Comparison of ENCODE assay signal across 23 mouse cellular contexts in the genomic region with DNA sequence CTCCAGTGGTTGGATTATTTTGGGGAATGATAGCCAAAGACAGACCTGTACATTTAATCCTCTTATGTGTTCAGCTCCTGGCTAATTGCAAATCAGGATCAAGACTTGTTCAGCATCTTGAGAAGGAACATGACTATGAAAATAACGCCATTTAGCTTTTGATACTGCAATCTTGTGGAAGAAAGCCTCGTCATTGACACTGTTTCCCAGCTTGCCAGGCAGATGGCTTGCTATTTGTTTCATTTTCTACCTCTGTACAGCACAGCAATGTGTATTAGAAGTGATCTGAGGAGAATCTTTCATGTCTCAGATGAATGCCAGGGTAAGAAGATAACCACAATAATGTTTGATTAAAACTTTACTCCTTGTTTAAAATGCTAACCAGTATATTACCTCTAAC.
A peak's percentile ranks its signal among the peaks of the same experiment; 100 is the strongest.
DNase-seq lines count a peak whose midpoint lies in the region; TF ChIP-seq lines count a peak whose summit lies in the region.
"Had no signal": no experiment of that assay in that cellular context is flagged by ENCODE, and none has a peak within 500 bp of the region (broad histone marks: within the 10 kb centered on the region; RNA-seq: fewer than 3 reads in every experiment).

No protein-coding gene starts in this region.

- no peak overlapping the region for H3K4me3 ChIP-seq in left cerebral cortex, adult 2 months
- H3K4me3 ChIP-seq: embryonic facial prominence, embryonic 12.5 days; embryonic facial prominence, embryonic 15.5 days; heart, adult 2 months; heart, embryonic 10.5 days; heart, embryonic 13.5 days had no signal

- peak overlapping the region; percentile 45; the same call in 1 of the 2 replicates for H3K27ac ChIP-seq in left cerebral cortex, adult 2 months
- H3K27ac ChIP-seq: embryonic facial prominence, embryonic 12.5 days; embryonic facial prominence, embryonic 15.5 days; heart, adult 2 months; heart, embryonic 10.5 days; heart, embryonic 13.5 days; hindbrain, embryonic 14.5 days; hindbrain, postnatal 0 days had no signal

- peak; percentile 21 to 69 for DNase-seq in layer of hippocampus, adult 18-20 months (ENCODE audit: low spot score in 2 of 2)
- no peak for DNase-seq in layer of hippocampus, postnatal 10 days (ENCODE audit: low spot score in 2 of 2)
- DNase-seq in left cerebral cortex, adult 2 months (ENCODE audit: extremely low spot score in 1 of 2, low spot score in 2 of 2), result no peak
- DNase-seq in left cerebral cortex, adult 9 months (ENCODE audit: low spot score in 2 of 2), result no peak
- peak; percentile 12 for DNase-seq in brain, embryonic 14.5 days (ENCODE audit: low read depth)
- no peak for DNase-seq in urinary bladder, adult 18-20 months (ENCODE audit: low spot score in 2 of 2)
- DNase-seq: adrenal gland, adult 2 months; adrenal gland, postnatal 14 days; cerebellum, adult 18-20 months; cerebellum, adult 9-10 months; cerebellum, postnatal 14 days; forebrain, postnatal 0 days; gastrocnemius, postnatal 10 days; gastrocnemius, postnatal 36 days; heart, adult 2 months; heart, postnatal 14 days; heart, postnatal 4 days had no signal

- intact Hi-C loops in left cerebral cortex, adult 2 months (cut with DNase I), result no loop called here

- TF ChIP-seq CTCF in left cerebral cortex, adult 2 months (IDR thresholded peaks at IDR 0.05), result no peak
- TF ChIP-seq CTCF in brain, embryonic 14.5 days (IDR thresholded peaks at IDR 0.05; ENCODE audit: borderline replicate concordance, extremely low read depth, insufficient read depth, insufficient read length), result no peak

- no peak for TF ChIP-seq POLR2A in brain, embryonic 14.5 days (IDR thresholded peaks at IDR 0.05; ENCODE audit: borderline replicate concordance, extremely low read depth, insufficient read depth, insufficient read length, poor library complexity, severe bottlenecking)

Comparison
In these comparisons a context has a peak if more than half of its experiments do, and no peak if none do; other contexts are left out.
1. DNase-seq: peak in layer of hippocampus, adult 18-20 months (2 of 2) and brain, embryonic 14.5 days (single experiment); none in layer of hippocampus, postnatal 10 days (0 of 2), left cerebral cortex, adult 2 months (0 of 2), left cerebral cortex, adult 9 months (0 of 2) and urinary bladder, adult 18-20 months (0 of 2).